Mouse (Mus musculus) left cerebral cortex, postnatal 14 days (tissue): Measurements from ENCODE around the gene Tuft1. TPM values are rescaled to one million over a fixed set of nuclear protein-coding genes. Genes with fewer than 3 reads are reported as not detected.

ENCODE experiments used
- total RNA-seq, 2 experiments: library from RNA; stranded (reverse); gene quantifications; 2 replicates each; pipeline ENCODE4 v1.2.3; 2021

The Tuft1 gene
- total RNA-seq, 2 experiments from 2014 or later, result 1.4 to 2.0 TPM

Other genes with a start within 250 kb of the Tuft1 start
- gene Tdrkh, start 245.6 kb downstream of the Tuft1 start, total RNA-seq, result 10 to 100 TPM; 35.2 to 36.0 TPM
- 10 to 100 TPM; 38.3 to 40.0 TPM for gene Mrpl9, start 215.6 kb downstream of the Tuft1 start, total RNA-seq
- gene Oaz3, start 215.0 kb downstream of the Tuft1 start, total RNA-seq, result not detected
- 100 to 1,000 TPM; 207 to 232 TPM for gene Celf3, start 180.6 kb downstream of the Tuft1 start, total RNA-seq
- 1 to 10 TPM; 6.5 to 7.3 TPM for gene Riiad1, start 178.5 kb downstream of the Tuft1 start, total RNA-seq
- 10 to 100 TPM; 79.6 to 81.8 TPM for gene Snx27, start 76.2 kb downstream of the Tuft1 start, total RNA-seq
- not detected for gene Gm10972, start 15.8 kb downstream of the Tuft1 start, total RNA-seq
- gene Selenbp2, start 34.7 kb upstream of the Tuft1 start, total RNA-seq, result not detected
- 1 to 10 TPM; 3.9 to 4.5 TPM for gene Cgn, start 127.6 kb upstream of the Tuft1 start, total RNA-seq
- 10 to 100 TPM; 53.7 to 57.9 TPM for gene Pogz, start 178.7 kb upstream of the Tuft1 start, total RNA-seq
- gene Psmb4, start 228.1 kb upstream of the Tuft1 start, total RNA-seq, result 100 to 1,000 TPM; 249 to 266 TPM